Mouse (Mus musculus): ENCODE data around the gene Clptm1. TPM values are rescaled to one million over a fixed set of nuclear protein-coding genes. Genes with fewer than 3 reads are reported as not detected.

The Clptm1 gene
- polyA plus RNA-seq, 2 experiments = 20.6 to 44.4 TPM

GRCm38 (mm10) chr7:19705271-19705670, 40.4 kb upstream of the Clptm1 start:
- H3K9ac ChIP-seq (replicated peaks) = no peak overlapping the region
- ATAC-seq (ENCODE audit: insufficient read depth) = no peak
- no peak overlapping the region for H3K4me2 ChIP-seq (ENCODE audit: low read depth)
- no peak overlapping the region for H3K27ac ChIP-seq
- H3K9me3 ChIP-seq (ENCODE audit: control insufficient read depth, low read length) = no peaks in the 10 kb centered on the region
- no peaks in the 10 kb centered on the region for H3K27me3 ChIP-seq (ENCODE audit: control insufficient read depth, insufficient read depth, low read length)
- peaks cover 3 to 6% of the 10 kb centered on the region in 2 experiments; a peak in 3 of 4 replicates for H3K4me1 ChIP-seq (replicated peaks; ENCODE audit: control insufficient read depth in 2 of 2, insufficient read depth in 2 of 2, low read length in 1 of 2)
- WGBS (ENCODE audit: insufficient replicate concordance) = 80% methylated on average over 7 of the region's 7 CpGs
- H3K36me3 ChIP-seq (replicated peaks; ENCODE audit: control insufficient read depth, insufficient read depth, low read depth) = peaks cover 25% of the 10 kb centered on the region
- DNase-seq (ENCODE audit: low read depth in 3 of 3, low spot score in 3 of 3) = no peak
- TF ChIP-seq EP300 (IDR thresholded peaks at IDR 0.05; ENCODE audit: low read depth) = no peak
- H3K4me3 ChIP-seq (ENCODE audit: insufficient read depth in 1 of 2, low read depth in 2 of 2, low read length in 2 of 2) = no peak overlapping the region

GRCm38 (mm10) chr7:19704475-19704874, 39.6 kb upstream of the Clptm1 start:
- Histone ChIP-seq H3K27ac (no peak overlapping the region), H3K4me1 (replicated peaks; ENCODE audit: control insufficient read depth in 2 of 2, insufficient read depth in 2 of 2, low read length in 1 of 2) (peaks cover 4 to 13% of the 10 kb centered on the region in 2 experiments; a peak in 3 of 4 replicates), H3K9me3 (ENCODE audit: control insufficient read depth, low read length) (no peaks in the 10 kb centered on the region), H3K36me3 (replicated peaks; ENCODE audit: control insufficient read depth, insufficient read depth, low read depth) (peaks cover 21% of the 10 kb centered on the region), H3K9ac (replicated peaks) (no peak overlapping the region), H3K27me3 (ENCODE audit: control insufficient read depth, insufficient read depth, low read length) (no peaks in the 10 kb centered on the region), H3K4me2 (ENCODE audit: low read depth) (no peak overlapping the region), H3K4me3 (ENCODE audit: insufficient read depth in 1 of 2, low read depth in 2 of 2, low read length in 2 of 2) (no peak overlapping the region)
- WGBS (ENCODE audit: insufficient replicate concordance) = 77% methylated on average over 4 of the region's 4 CpGs
- TF ChIP-seq CTCF (IDR thresholded peaks at IDR 0.05; ENCODE audit: low read depth) (no peak), EP300 (IDR thresholded peaks at IDR 0.05; ENCODE audit: low read depth) (no peak)
- no peak for ATAC-seq (ENCODE audit: insufficient read depth)
- no peak for DNase-seq (ENCODE audit: low read depth in 3 of 3, low spot score in 3 of 3)

- Histone ChIP-seq H3K4me3 (ENCODE audit: insufficient read depth in 1 of 2, low read depth in 2 of 2, low read length in 2 of 2) (no peak overlapping the region), H3K4me1 (replicated peaks; ENCODE audit: control insufficient read depth in 2 of 2, insufficient read depth in 2 of 2, low read length in 1 of 2) (peaks cover 7 to 22% of the 10 kb centered on the region in 2 experiments), H3K9me3 (ENCODE audit: control insufficient read depth, low read length) (no peaks in the 10 kb centered on the region), H3K27ac (no peak overlapping the region), H3K9ac (replicated peaks) (no peak overlapping the region), H3K36me3 (replicated peaks; ENCODE audit: control insufficient read depth, insufficient read depth, low read depth) (peaks cover 10% of the 10 kb centered on the region), H3K27me3 (ENCODE audit: control insufficient read depth, insufficient read depth, low read length) (no peaks in the 10 kb centered on the region), H3K4me2 (ENCODE audit: low read depth) (no peak overlapping the region)
- DNase-seq (ENCODE audit: low read depth in 3 of 3, low spot score in 3 of 3) (no peak), ATAC-seq (ENCODE audit: insufficient read depth) (no peak)
- no peak for TF ChIP-seq EP300 (IDR thresholded peaks at IDR 0.05; ENCODE audit: low read depth)
- no peak for TF ChIP-seq CTCF (IDR thresholded peaks at IDR 0.05; ENCODE audit: low read depth)
- WGBS (ENCODE audit: insufficient replicate concordance) = 77% methylated on average over 16 of the region's 16 CpGs
These were observed 38.2 kb upstream of the Clptm1 start for GRCm38 (mm10) chr7:19702859-19703555.

GRCm38 (mm10) chr7:19701069-19701761, 36.4 kb upstream of the Clptm1 start:
- ATAC-seq (ENCODE audit: insufficient read depth) (peak; percentile 75), DNase-seq (ENCODE audit: low read depth in 3 of 3, low spot score in 3 of 3) (no peak)
- Histone ChIP-seq H3K4me1 (replicated peaks; ENCODE audit: control insufficient read depth in 2 of 2, insufficient read depth in 2 of 2, low read length in 1 of 2) (peaks cover 7 to 23% of the 10 kb centered on the region in 2 experiments), H3K4me3 (ENCODE audit: insufficient read depth in 1 of 2, low read depth in 2 of 2, low read length in 2 of 2) (no peak overlapping the region), H3K9ac (replicated peaks) (no peak overlapping the region), H3K4me2 (ENCODE audit: low read depth) (no peak overlapping the region; the same call in 1 of the 2 replicates), H3K27me3 (ENCODE audit: control insufficient read depth, insufficient read depth, low read length) (no peaks in the 10 kb centered on the region), H3K9me3 (ENCODE audit: control insufficient read depth, low read length) (no peaks in the 10 kb centered on the region), H3K36me3 (replicated peaks; ENCODE audit: control insufficient read depth, insufficient read depth, low read depth) (peaks cover 11% of the 10 kb centered on the region), H3K27ac (peak overlapping the region; percentile 53)
- TF ChIP-seq CTCF (IDR thresholded peaks at IDR 0.05; ENCODE audit: low read depth) = peak; percentile 82
- no peak for TF ChIP-seq EP300 (IDR thresholded peaks at IDR 0.05; ENCODE audit: low read depth)
- WGBS (ENCODE audit: insufficient replicate concordance) = 22% methylated on average over 22 of the region's 22 CpGs

Data from liver, embryonic 14.5 days (tissue).